ENCODE assay signal across 8 mouse cellular contexts in genomic region chr5:8422157-8422931, GRCm38 (mm10). TPM values are rescaled to one million over a fixed set of nuclear protein-coding genes. Genes with fewer than 3 reads are reported as not detected.
DNase-seq lines count a peak whose midpoint lies in the region; ATAC-seq and TF ChIP-seq lines count a peak whose summit lies in the region.

TSS of gene Dbf4 (minus strand) at chr5:8422716.
TSS of gene Slc25a40 (plus strand) at chr5:8422850.

- no peak for TF ChIP-seq EP300 in stomach, postnatal 0 days (optimal IDR thresholded peaks at IDR 0.05)

- no peak for TF ChIP-seq CTCF in stomach, postnatal 0 days (IDR thresholded peaks at IDR 0.05; ENCODE audit: low read depth)

- H3K27me3 ChIP-seq in forebrain, embryonic 13.5 days = no peaks in the 10 kb centered on the region
- no peaks in the 10 kb centered on the region for H3K27me3 ChIP-seq in liver, embryonic 16.5 days (ENCODE audit: control insufficient read depth, insufficient read depth, low read depth, low read length)
- no peaks in the 10 kb centered on the region for H3K27me3 ChIP-seq in neural tube, embryonic 12.5 days (replicated peaks)
- H3K27me3 ChIP-seq in stomach, postnatal 0 days (ENCODE audit: control insufficient read depth, insufficient read depth, low read length) = no peaks in the 10 kb centered on the region

- WGBS in forebrain, embryonic 13.5 days = under 1% methylated on average over 62 of the region's 93 CpGs
- under 1% methylated on average over 90 of the region's 93 CpGs for WGBS in liver, embryonic 16.5 days (ENCODE audit: insufficient replicate concordance)
- under 1% methylated on average over 93 of the region's 93 CpGs for WGBS in neural tube, embryonic 12.5 days
- under 1% methylated on average over 87 of the region's 93 CpGs for WGBS in stomach, postnatal 0 days

- peak within 1 kb of the TSS; percentile 82 for H3K9ac ChIP-seq in forebrain, embryonic 13.5 days
- peak within 1 kb of the TSS; percentile 97 for H3K9ac ChIP-seq in liver, embryonic 16.5 days (ENCODE audit: low read depth, low read length)
- H3K9ac ChIP-seq in neural tube, embryonic 12.5 days = peak within 1 kb of the TSS; percentile 79
- H3K9ac ChIP-seq in stomach, postnatal 0 days (ENCODE audit: low read length) = peak within 1 kb of the TSS; percentile 81

- DNase-seq in ES-CJ7 (ENCODE audit: low read depth, low spot score) = peak; percentile 83
- DNase-seq in heart, postnatal 10 days = peak; percentile 94
- DNase-seq in kidney, postnatal 4 days = peak; percentile 93 to 96
- DNase-seq in stomach, postnatal 0 days (ENCODE audit: low spot score) = peak; percentile 93

- H3K4me1 ChIP-seq in forebrain, embryonic 13.5 days = peaks cover 16% of the 10 kb centered on the region
- peaks cover 12% of the 10 kb centered on the region for H3K4me1 ChIP-seq in liver, embryonic 16.5 days (ENCODE audit: control insufficient read depth, low read depth, low read length)
- peaks cover 6% of the 10 kb centered on the region; the same call in 1 of the 2 replicates for H3K4me1 ChIP-seq in neural tube, embryonic 12.5 days
- no peaks in the 10 kb centered on the region for H3K4me1 ChIP-seq in stomach, postnatal 0 days (replicated peaks; ENCODE audit: control insufficient read depth, insufficient read depth)

- peak within 1 kb of the TSS; percentile 81 for H3K27ac ChIP-seq in forebrain, embryonic 13.5 days
- peak within 1 kb of the TSS; percentile 95 for H3K27ac ChIP-seq in liver, embryonic 16.5 days (ENCODE audit: low read length)
- peak within 1 kb of the TSS; percentile 44 for H3K27ac ChIP-seq in neural tube, embryonic 12.5 days
- H3K27ac ChIP-seq in stomach, postnatal 0 days (replicated peaks) = peak within 1 kb of the TSS; percentile 86

- H3K4me2 ChIP-seq in forebrain, embryonic 13.5 days = peak within 1 kb of the TSS; percentile 73
- H3K4me2 ChIP-seq in liver, embryonic 16.5 days (ENCODE audit: low read depth, low read length) = peak within 1 kb of the TSS; percentile 87
- peak within 1 kb of the TSS; percentile 64 for H3K4me2 ChIP-seq in neural tube, embryonic 12.5 days (replicated peaks)
- peak within 1 kb of the TSS; percentile 95 for H3K4me2 ChIP-seq in stomach, postnatal 0 days (replicated peaks; ENCODE audit: low read depth)

- ATAC-seq in cerebellum, adult (ENCODE audit: insufficient number of reproducible peaks, low FRiP score, low TSS enrichment) = peak; percentile 96
- ATAC-seq in forebrain, embryonic 13.5 days = peak; percentile 97
- peak; percentile 97 for ATAC-seq in liver, embryonic 16.5 days (ENCODE audit: low read depth)
- ATAC-seq in neural tube, embryonic 12.5 days (ENCODE audit: low FRiP score, low read depth) = peak; percentile 98
- ATAC-seq in stomach, postnatal 0 days (ENCODE audit: low FRiP score, low TSS enrichment) = peak; percentile 99

- intact Hi-C loops in heart, postnatal 10 days (cut with DNase I) = loop anchor here (10.0 kb wide), 2 partner anchors 258 to 572 kb away; partner anchors contain the start of gene Crot

- no peaks in the 10 kb centered on the region for H3K9me3 ChIP-seq in forebrain, embryonic 13.5 days (replicated peaks)
- H3K9me3 ChIP-seq in liver, embryonic 16.5 days (replicated peaks; ENCODE audit: control insufficient read depth, low read length) = no peaks in the 10 kb centered on the region
- no peaks in the 10 kb centered on the region for H3K9me3 ChIP-seq in neural tube, embryonic 12.5 days
- H3K9me3 ChIP-seq in stomach, postnatal 0 days (ENCODE audit: control insufficient read depth, low read length) = no peaks in the 10 kb centered on the region

- peaks cover 21% of the 10 kb centered on the region for H3K36me3 ChIP-seq in forebrain, embryonic 13.5 days (ENCODE audit: poor library complexity, severe bottlenecking)
- H3K36me3 ChIP-seq in liver, embryonic 16.5 days (ENCODE audit: control insufficient read depth, insufficient read depth) = peaks cover 14% of the 10 kb centered on the region
- H3K36me3 ChIP-seq in neural tube, embryonic 12.5 days = peaks cover 10% of the 10 kb centered on the region
- no peaks in the 10 kb centered on the region for H3K36me3 ChIP-seq in stomach, postnatal 0 days (ENCODE audit: control insufficient read depth, insufficient read depth, low read length)

- peak within 1 kb of the TSS; percentile 77 for H3K4me3 ChIP-seq in forebrain, embryonic 13.5 days
- peak within 1 kb of the TSS; percentile 98 for H3K4me3 ChIP-seq in liver, embryonic 16.5 days (ENCODE audit: low read depth, low read length)
- H3K4me3 ChIP-seq in neural tube, embryonic 12.5 days = peak within 1 kb of the TSS; percentile 77
- peak within 1 kb of the TSS; percentile 87 for H3K4me3 ChIP-seq in stomach, postnatal 0 days (ENCODE audit: low read depth, low read length)

RNA-seq across cellular contexts. Expression of gene Dbf4, which starts in this region (rescaled TPM):
- 43.4 and 44.8 TPM in 2 replicates for polyA plus RNA-seq in forebrain, embryonic 13.5 days (2015; fragmentation: Nextera tagmentation; extraction: Ambion mirVana)
- total RNA-seq in heart, postnatal 10 days (2021) = 1 to 10 TPM; 8.7 to 9.5 TPM
- polyA plus RNA-seq in liver, embryonic 16.5 days (2015; fragmentation: Nextera tagmentation; extraction: Ambion mirVana) = 22.6 and 25.6 TPM in 2 replicates
- 42.0 and 43.5 TPM in 2 replicates for polyA plus RNA-seq in neural tube, embryonic 12.5 days (2016; fragmentation: Nextera tagmentation; extraction: Ambion mirVana)
- polyA plus RNA-seq in stomach, postnatal 0 days (2015; fragmentation: Nextera tagmentation; extraction: Ambion mirVana) = 9.5 and 10.6 TPM in 2 replicates

RNA-seq across cellular contexts. Expression of gene Slc25a40, which starts in this region (rescaled TPM):
- polyA plus RNA-seq in forebrain, embryonic 13.5 days (2015; fragmentation: Nextera tagmentation; extraction: Ambion mirVana) = 9.3 and 9.6 TPM in 2 replicates
- 10 to 100 TPM; 10.0 to 10.8 TPM for total RNA-seq in heart, postnatal 10 days (2021)
- 3.0 and 3.9 TPM in 2 replicates for polyA plus RNA-seq in liver, embryonic 16.5 days (2015; fragmentation: Nextera tagmentation; extraction: Ambion mirVana)
- 9.6 and 9.9 TPM in 2 replicates for polyA plus RNA-seq in neural tube, embryonic 12.5 days (2016; fragmentation: Nextera tagmentation; extraction: Ambion mirVana)
- polyA plus RNA-seq in stomach, postnatal 0 days (2015; fragmentation: Nextera tagmentation; extraction: Ambion mirVana) = 6.5 and 7.1 TPM in 2 replicates

Comparison
In these comparisons a context has a peak if more than half of its experiments do, and no peak if none do; other contexts are left out.
1. Peak in every context shown above with its lines: DNase-seq, ATAC-seq, H3K4me3 ChIP-seq and H3K27ac ChIP-seq.
2. H3K27ac ChIP-seq: peak in every context shown above with its lines; median percentile 95 in liver, embryonic 16.5 days; 86 in stomach, postnatal 0 days; 81 in forebrain, embryonic 13.5 days; 44 in neural tube, embryonic 12.5 days.